Mouse (Mus musculus) hindbrain, embryonic 11.5 days (tissue): Measurements from ENCODE around the gene Ptcd2. TPM values are rescaled to one million over a fixed set of nuclear protein-coding genes. Genes with fewer than 3 reads are reported as not detected.

Experiments
- ATAC-seq: fragments of 200-750 bp; cut with Nextera tagmentation; 2 replicates; pipeline ENCODE4 v1.8.0; 2017; ENCODE audit warnings: mild to moderate bottlenecking, moderate TSS enrichment, moderate library complexity; ENCODE audit not compliant: low FRiP score
- DNase-seq: peaks from one replicate; pipeline ENCODE4 v3.0.0-alpha.2; 2015; ENCODE audit warnings: low spot score
- H3K27ac ChIP-seq: fragments of 300-500 bp; sonication (generic); 2 replicates; pipeline ENCODE4 v1.5.1; 2014; ENCODE audit warnings: mild to moderate bottlenecking, low read depth, low read length
- H3K27me3 ChIP-seq: fragments of 300-500 bp; sonication (generic); 2 replicates; pipeline ENCODE4 v1.6.1; 2014; ENCODE audit warnings: mild to moderate bottlenecking, low read length, moderate library complexity, mixed read lengths; ENCODE audit not compliant: control insufficient read depth, insufficient read depth
- H3K36me3 ChIP-seq: fragments of 300-500 bp; sonication (generic); 2 replicates; pipeline ENCODE4 v1.6.1; 2014; ENCODE audit warnings: mild to moderate bottlenecking, low read length, moderate library complexity, mixed read lengths; ENCODE audit not compliant: control insufficient read depth, insufficient read depth
- H3K4me1 ChIP-seq: fragments of 300-500 bp; sonication (generic); replicated peaks from 2 replicates; pipeline ENCODE4 v1.6.1; 2014; ENCODE audit warnings: low read length, mixed read lengths; ENCODE audit not compliant: control insufficient read depth, insufficient read depth
- H3K4me2 ChIP-seq: fragments of 300-500 bp; sonication (generic); replicated peaks from 2 replicates; pipeline ENCODE4 v1.6.1; 2014; ENCODE audit warnings: mild to moderate bottlenecking, low read depth, low read length
- H3K4me3 ChIP-seq: fragments of 300-500 bp; sonication (generic); 2 replicates; pipeline ENCODE4 v1.5.1; 2014; ENCODE audit warnings: low read depth, low read length
- H3K9ac ChIP-seq: fragments of 300-500 bp; sonication (generic); 2 replicates; pipeline ENCODE4 v1.6.1; 2014; ENCODE audit warnings: low read depth, low read length
- H3K9me3 ChIP-seq: fragments of 300-500 bp; sonication (generic); 2 replicates; pipeline ENCODE4 v1.6.1; 2016; ENCODE audit warnings: low read length; ENCODE audit not compliant: control insufficient read depth
- WGBS: fragments of 180-500 bp; shearing (Covaris S2); extraction: QIAGEN DNeasy Blood & Tissue Kit; methylation state at CpG from one replicate; pipeline ENCODE4 v1.1.7; 2014; 5-methylcytosine and 5-hydroxymethylcytosine counted together
- polyA plus RNA-seq: library from polyadenylated mRNA; unstranded; fragments of >200 nt; fragmentation: Nextera tagmentation; extraction: Ambion mirVana; gene quantifications from 2 replicates; pipeline ENCODE4 v1.2.1, GENCODE M21; 2014

The Ptcd2 gene
- polyA plus RNA-seq, 1 experiment from 2014 or later, result 51.9 TPM

- Histone ChIP-seq H3K27ac (no peak overlapping the region), H3K4me3 (no peak overlapping the region), H3K27me3 (no peaks in the 10 kb centered on the region), H3K36me3 (no peaks in the 10 kb centered on the region), H3K9ac (no peak overlapping the region), H3K9me3 (no peaks in the 10 kb centered on the region), H3K4me1 (no peaks in the 10 kb centered on the region), H3K4me2 (no peak overlapping the region)
- ATAC-seq, result peak; percentile 33
- peak; percentile 39 for DNase-seq
- 81% methylated on average over 21 of the region's 21 CpGs for WGBS
These were observed 59.9 kb downstream of the Ptcd2 start for GRCm38 (mm10) chr13:99284400-99285160.

GRCm38 (mm10) chr13:99283916-99284315 lies 60.6 kb downstream of the Ptcd2 start:
- Histone ChIP-seq H3K36me3 (no peaks in the 10 kb centered on the region), H3K9ac (no peak overlapping the region), H3K4me1 (no peaks in the 10 kb centered on the region), H3K27me3 (no peaks in the 10 kb centered on the region), H3K4me2 (no peak overlapping the region), H3K9me3 (no peaks in the 10 kb centered on the region), H3K4me3 (no peak overlapping the region), H3K27ac (no peak overlapping the region)
- no peak for ATAC-seq
- no peak for DNase-seq
- WGBS, result 85% methylated on average over 12 of the region's 12 CpGs

GRCm38 (mm10) chr13:99282961-99283360 lies 61.5 kb downstream of the Ptcd2 start:
- no peak for DNase-seq

DNA sequence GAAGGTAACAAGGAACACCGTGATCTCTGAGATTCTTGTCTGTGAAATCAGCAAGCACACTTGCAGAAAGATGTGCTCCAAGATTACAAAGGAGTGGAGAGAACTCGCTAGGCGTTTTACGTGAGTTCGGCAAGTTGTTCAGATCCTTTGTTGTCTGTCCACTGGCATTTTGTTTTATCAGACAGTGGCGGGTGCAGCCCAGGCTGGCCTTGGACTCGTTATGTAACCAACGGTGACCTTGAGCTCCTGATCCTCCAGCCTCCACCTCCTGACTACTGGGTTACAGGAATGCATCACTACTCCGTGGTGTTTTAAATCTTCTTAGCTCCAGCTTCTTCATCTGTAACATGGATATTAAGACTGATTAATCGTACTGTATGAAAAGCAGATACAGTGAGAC lies 65.2 kb downstream of the Ptcd2 start:
- Histone ChIP-seq H3K9ac (no peak overlapping the region), H3K4me2 (no peak overlapping the region), H3K4me1 (no peaks in the 10 kb centered on the region), H3K36me3 (no peaks in the 10 kb centered on the region), H3K9me3 (no peaks in the 10 kb centered on the region), H3K27me3 (no peaks in the 10 kb centered on the region), H3K4me3 (no peak overlapping the region), H3K27ac (no peak overlapping the region)
- WGBS, result 80% methylated on average over 10 of the region's 10 CpGs
- no peak for DNase-seq
- ATAC-seq, result no peak

More at GRCm38 (mm10) chr13:99282961-99283360, 61.5 kb downstream of the Ptcd2 start:
- H3K4me1 ChIP-seq, result no peaks in the 10 kb centered on the region
- no peaks in the 10 kb centered on the region for H3K27me3 ChIP-seq
- no peaks in the 10 kb centered on the region for H3K36me3 ChIP-seq
- H3K4me2 ChIP-seq, result no peak overlapping the region
- WGBS, result 85% methylated on average over 6 of the region's 6 CpGs
- ATAC-seq, result no peak
- no peak overlapping the region for H3K9ac ChIP-seq
- H3K27ac ChIP-seq, result no peak overlapping the region
- no peak overlapping the region for H3K4me3 ChIP-seq
- H3K9me3 ChIP-seq, result no peaks in the 10 kb centered on the region

- Histone ChIP-seq H3K4me3 (no peak overlapping the region), H3K9me3 (no peaks in the 10 kb centered on the region), H3K27ac (no peak overlapping the region), H3K9ac (no peak overlapping the region), H3K36me3 (no peaks in the 10 kb centered on the region), H3K4me1 (no peaks in the 10 kb centered on the region), H3K4me2 (no peak overlapping the region), H3K27me3 (no peaks in the 10 kb centered on the region)
- DNase-seq (no peak), ATAC-seq (no peak)
- 86% methylated on average over 6 of the region's 6 CpGs for WGBS
These were observed 66.0 kb downstream of the Ptcd2 start for GRCm38 (mm10) chr13:99278511-99278910.

DNA sequence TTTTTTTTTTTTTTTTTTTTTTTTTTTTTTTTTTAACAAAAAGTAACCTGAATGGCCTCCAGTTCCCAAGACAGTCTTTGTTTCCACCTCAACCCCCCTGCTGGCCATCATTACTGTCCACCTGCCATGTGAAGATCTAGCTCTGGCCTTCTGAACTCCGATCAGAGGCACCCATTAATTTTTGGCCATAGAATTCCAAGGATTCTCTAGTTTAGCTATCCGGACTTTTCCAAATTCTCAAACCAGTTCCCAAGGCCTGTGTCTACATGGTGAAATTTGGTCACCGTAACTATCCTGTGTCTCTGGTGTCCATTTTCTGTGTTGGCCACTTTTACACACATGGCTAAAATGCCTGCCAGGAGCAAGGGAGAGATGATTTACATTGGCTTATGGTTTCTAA lies 67.0 kb downstream of the Ptcd2 start:
- DNase-seq, result no peak
- ATAC-seq, result no peak
- no peaks in the 10 kb centered on the region for H3K4me1 ChIP-seq
- H3K9me3 ChIP-seq, result no peaks in the 10 kb centered on the region
- H3K4me2 ChIP-seq, result no peak overlapping the region
- H3K27me3 ChIP-seq, result no peaks in the 10 kb centered on the region
- WGBS, result 98% methylated on average over 3 of the region's 3 CpGs
- no peaks in the 10 kb centered on the region for H3K36me3 ChIP-seq
- no peak overlapping the region for H3K4me3 ChIP-seq
- H3K27ac ChIP-seq, result no peak overlapping the region
- H3K9ac ChIP-seq, result no peak overlapping the region

GRCm38 (mm10) chr13:99272046-99272445 lies 72.5 kb downstream of the Ptcd2 start:
- WGBS, result 95% methylated on average over 3 of the region's 3 CpGs
- H3K27ac ChIP-seq, result no peak overlapping the region
- no peak overlapping the region for H3K9ac ChIP-seq
- H3K36me3 ChIP-seq, result no peaks in the 10 kb centered on the region
- H3K4me3 ChIP-seq, result no peak overlapping the region
- H3K4me2 ChIP-seq, result no peak overlapping the region
- no peak for DNase-seq
- no peaks in the 10 kb centered on the region for H3K9me3 ChIP-seq
- no peaks in the 10 kb centered on the region for H3K4me1 ChIP-seq
- ATAC-seq, result no peak
- H3K27me3 ChIP-seq, result no peaks in the 10 kb centered on the region

Other genes with a start within 250 kb of the Ptcd2 start
- gene Zfp366, start 159.9 kb downstream of the Ptcd2 start, polyA plus RNA-seq, result 0.91 and 0.95 TPM in 2 replicates
- gene Mrps27, start 81 bp upstream of the Ptcd2 start, polyA plus RNA-seq, result 55.6 and 59.2 TPM in 2 replicates
- 1,051 and 1,521 TPM in 2 replicates for gene Map1b, start 171.8 kb upstream of the Ptcd2 start, polyA plus RNA-seq